Mouse (Mus musculus) cortical plate, adult 2 months (tissue): ENCODE measurements around the gene Dcst2.

Experiments used
- CTCF ChIP-seq: fragments of 200-500 bp; IDR thresholded peaks from 2 replicates; pipeline ENCODE4 v1.5.1; 2011; ENCODE audit warnings: mild to moderate bottlenecking, control low read depth, low read length; ENCODE audit not compliant: insufficient read depth; ENCODE audit errors: extremely low read depth
- POLR2A ChIP-seq: fragments of 200-500 bp; IDR thresholded peaks from 2 replicates; pipeline ENCODE4 v1.6.1; 2011; ENCODE audit warnings: mild to moderate bottlenecking, low read length, control low read depth; ENCODE audit not compliant: insufficient read depth; ENCODE audit errors: extremely low read depth

GRCm38 (mm10) chr3:89411490-89412393 is 50.0 kb downstream of the Dcst2 start, which contains the start of gene Flad1:
- TF ChIP-seq CTCF (no peak), POLR2A (0 out of 2 replicates have a peak, but pooled peaks have one; percentile 34)
